ENCODE assay signal across 10 mouse cellular contexts in the genomic region with DNA sequence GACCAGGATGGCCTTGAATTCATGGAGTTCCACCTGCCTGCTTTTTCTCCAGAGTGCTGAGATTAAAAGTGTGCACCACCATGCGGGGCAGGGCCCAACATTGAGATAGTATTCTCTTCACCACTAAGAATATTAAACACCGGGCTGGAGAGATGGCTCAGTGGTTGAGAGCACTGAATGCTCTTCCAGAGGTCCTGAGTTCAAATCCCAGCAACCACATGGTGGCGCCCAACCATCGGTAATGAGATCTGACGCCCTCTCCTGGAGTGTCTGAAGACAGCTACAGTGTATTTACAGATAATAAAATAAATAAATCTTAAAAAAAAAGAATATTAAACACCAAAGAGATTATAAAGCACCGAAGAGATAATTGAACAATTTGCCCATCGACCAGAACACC. TPM values are rescaled to one million over a fixed set of nuclear protein-coding genes. Genes with fewer than 3 reads are reported as not detected.
DNase-seq lines count a peak whose midpoint lies in the region; ATAC-seq and TF ChIP-seq lines count a peak whose summit lies in the region.
"Had no signal": no experiment of that assay in that cellular context is flagged by ENCODE, and none has a peak within 500 bp of the region (broad histone marks: within the 10 kb centered on the region; RNA-seq: fewer than 3 reads in every experiment).

No protein-coding gene starts in this region.

- H3K9ac ChIP-seq in forebrain, postnatal 0 days = no peak overlapping the region
- no peak overlapping the region for H3K9ac ChIP-seq in forebrain, embryonic 14.5 days (ENCODE audit: low read length)

- TF ChIP-seq CTCF in forebrain, postnatal 0 days (IDR thresholded peaks at IDR 0.05; ENCODE audit: low read depth) = peak; percentile 43

- H3K27me3 ChIP-seq in forebrain, postnatal 0 days (ENCODE audit: insufficient read depth, low read length) = no peaks in the 10 kb centered on the region
- no peaks in the 10 kb centered on the region for H3K27me3 ChIP-seq in forebrain, embryonic 14.5 days (replicated peaks; ENCODE audit: control insufficient read depth, insufficient read depth, low read length)

- no peaks in the 10 kb centered on the region for H3K9me3 ChIP-seq in forebrain, postnatal 0 days (ENCODE audit: low read length)
- no peaks in the 10 kb centered on the region for H3K9me3 ChIP-seq in forebrain, embryonic 14.5 days (replicated peaks; ENCODE audit: control insufficient read depth, low read length)

- H3K36me3 ChIP-seq in forebrain, postnatal 0 days (ENCODE audit: insufficient read depth) = no peaks in the 10 kb centered on the region
- no peaks in the 10 kb centered on the region for H3K36me3 ChIP-seq in forebrain, embryonic 14.5 days (ENCODE audit: control insufficient read depth, insufficient read depth, low read length)

- no peak for ATAC-seq in forebrain, postnatal 0 days
- ATAC-seq in forebrain, embryonic 14.5 days = no peak

- H3K4me2 ChIP-seq in forebrain, postnatal 0 days (ENCODE audit: low read depth) = no peak overlapping the region
- H3K4me2 ChIP-seq in forebrain, embryonic 14.5 days (ENCODE audit: low read length) = no peak overlapping the region

- no peaks in the 10 kb centered on the region for H3K4me1 ChIP-seq in forebrain, postnatal 0 days (ENCODE audit: insufficient read depth)
- H3K4me1 ChIP-seq in forebrain, embryonic 14.5 days (ENCODE audit: control insufficient read depth, insufficient read depth, low read length) = peaks cover 3% of the 10 kb centered on the region; the same call in 1 of the 2 replicates

- DNase-seq in forebrain, postnatal 0 days = no peak
- DNase-seq in forebrain, embryonic 14.5 days (ENCODE audit: low spot score) = no peak
- DNase-seq in thymus, postnatal 0 days (ENCODE audit: low spot score) = peak; percentile 14
- no peak for DNase-seq in thymus, adult 18-20 months
- DNase-seq in lung, postnatal 10 days = peak; percentile 19
- DNase-seq in right cerebral cortex, postnatal 10 days (ENCODE audit: low spot score in 2 of 2) = no peak
- no peak for DNase-seq in frontal cortex, adult 2 months (ENCODE audit: extremely low spot score in 1 of 2, low spot score in 1 of 2)
- DNase-seq in right cerebral cortex, postnatal 36 days (ENCODE audit: low spot score in 2 of 2) = no peak
- DNase-seq: cerebellum, adult 11 months; heart, postnatal 14 days had no signal

- 76% methylated on average over 7 of the region's 7 CpGs for WGBS in forebrain, postnatal 0 days
- 75% methylated on average over 7 of the region's 7 CpGs for WGBS in forebrain, embryonic 14.5 days

- no peak overlapping the region for H3K4me3 ChIP-seq in forebrain, postnatal 0 days (ENCODE audit: low read depth, low read length)
- no peak overlapping the region for H3K4me3 ChIP-seq in forebrain, embryonic 14.5 days (ENCODE audit: low read depth, low read length)

- H3K27ac ChIP-seq in forebrain, postnatal 0 days (ENCODE audit: low read depth, low read length) = no peak overlapping the region
- H3K27ac ChIP-seq in forebrain, embryonic 14.5 days (ENCODE audit: low read depth, low read length) = no peak overlapping the region

RNA-seq across cellular contexts. Expression of a gene that starts 20.1 kb away (rescaled TPM):
- total RNA-seq in forebrain, postnatal 0 days (2014; rRNA removed) = 39.6 and 48.1 TPM in 2 replicates
- 28.4 and 33.4 TPM in 2 replicates for polyA plus RNA-seq in forebrain, postnatal 0 days (2015; fragmentation: Nextera tagmentation; extraction: Ambion mirVana)
- 16.0 and 20.9 TPM in 2 replicates for polyA plus RNA-seq in forebrain, embryonic 14.5 days (2014; fragmentation: Nextera tagmentation; extraction: Ambion mirVana)
- polyA plus RNA-seq in thymus, postnatal 0 days (2015; fragmentation: Nextera tagmentation; extraction: Ambion mirVana) = 18.1 and 20.6 TPM in 2 replicates
- polyA plus RNA-seq in frontal cortex, adult 2 months (2012; rRNA removed) = 33.8 and 34.4 TPM in 2 replicates

RNA-seq across cellular contexts. Expression of a gene that starts 26.6 kb away (rescaled TPM):
- total RNA-seq in forebrain, postnatal 0 days (2014; rRNA removed) = 83.9 and 90.7 TPM in 2 replicates
- 226 and 284 TPM in 2 replicates for polyA plus RNA-seq in forebrain, postnatal 0 days (2015; fragmentation: Nextera tagmentation; extraction: Ambion mirVana)
- polyA plus RNA-seq in forebrain, embryonic 14.5 days (2014; fragmentation: Nextera tagmentation; extraction: Ambion mirVana) = 202 and 235 TPM in 2 replicates
- 249 and 266 TPM in 2 replicates for polyA plus RNA-seq in thymus, postnatal 0 days (2015; fragmentation: Nextera tagmentation; extraction: Ambion mirVana)
- 95.5 and 98.3 TPM in 2 replicates for polyA plus RNA-seq in frontal cortex, adult 2 months (2012; rRNA removed)

RNA-seq across cellular contexts. Expression of a gene that starts 46.2 kb away (rescaled TPM):
- total RNA-seq in forebrain, postnatal 0 days (2014; rRNA removed) = 72.6 and 77.8 TPM in 2 replicates
- polyA plus RNA-seq in forebrain, postnatal 0 days (2015; fragmentation: Nextera tagmentation; extraction: Ambion mirVana) = 101 and 130 TPM in 2 replicates
- polyA plus RNA-seq in forebrain, embryonic 14.5 days (2014; fragmentation: Nextera tagmentation; extraction: Ambion mirVana) = 100 and 136 TPM in 2 replicates
- 134 and 147 TPM in 2 replicates for polyA plus RNA-seq in thymus, postnatal 0 days (2015; fragmentation: Nextera tagmentation; extraction: Ambion mirVana)
- polyA plus RNA-seq in frontal cortex, adult 2 months (2012; rRNA removed) = 74.8 and 85.2 TPM in 2 replicates

Comparison
In these comparisons a context has a peak if more than half of its experiments do, and no peak if none do; other contexts are left out.
1. DNase-seq: peak in thymus, postnatal 0 days (single experiment) and lung, postnatal 10 days (single experiment); none in forebrain, postnatal 0 days (single experiment), forebrain, embryonic 14.5 days (single experiment), thymus, adult 18-20 months (0 of 2), right cerebral cortex, postnatal 10 days (0 of 2), frontal cortex, adult 2 months (0 of 2) and right cerebral cortex, postnatal 36 days (0 of 2).